Mouse (Mus musculus): Measurements from ENCODE around the gene Tmem50a. TPM values are rescaled to one million over a fixed set of nuclear protein-coding genes. Genes with fewer than 3 reads are reported as not detected.
A peak's percentile ranks its signal among the peaks of the same experiment; 100 is the strongest.

Tmem50a gene
- polyA plus RNA-seq, 1 experiment from 2014 or later, result 155 TPM

GRCm38 (mm10) chr4:134892096-134892495 is 22.7 kb downstream of the Tmem50a start:
- WGBS, result 73% methylated on average over 6 of the region's 6 CpGs
- no peak overlapping the region for H3K27ac ChIP-seq (ENCODE audit: low read length)
- no peak for ATAC-seq

GRCm38 (mm10) chr4:134884364-134884763 is 30.5 kb downstream of the Tmem50a start:
- H3K4me1 ChIP-seq (ENCODE audit: control insufficient read depth, insufficient read depth, low read length), result peaks cover 4% of the 10 kb centered on the region; the same call in 1 of the 2 replicates
- no peaks in the 10 kb centered on the region for H3K36me3 ChIP-seq (ENCODE audit: control insufficient read depth, insufficient read depth, low read length)
- 0 out of 2 replicates have a peak, but pooled peaks cover 2% of the 10 kb centered on the region for H3K27me3 ChIP-seq (replicated peaks; ENCODE audit: control insufficient read depth, insufficient read depth, low read length)
- no peak overlapping the region for H3K9ac ChIP-seq (ENCODE audit: low read depth, low read length)
- no peak overlapping the region for H3K4me3 ChIP-seq (ENCODE audit: low read length)
- WGBS, result 89% methylated on average over 4 of the region's 4 CpGs
- no peak overlapping the region for H3K27ac ChIP-seq (ENCODE audit: low read length)
- no peak for ATAC-seq
- H3K9me3 ChIP-seq (ENCODE audit: control insufficient read depth, low read length), result no peaks in the 10 kb centered on the region
- H3K4me2 ChIP-seq (ENCODE audit: low read depth, low read length), result no peak overlapping the region

More at GRCm38 (mm10) chr4:134892096-134892495, 22.7 kb downstream of the Tmem50a start:
- Histone ChIP-seq H3K9me3 (ENCODE audit: control insufficient read depth, low read length) (no peaks in the 10 kb centered on the region), H3K4me3 (ENCODE audit: low read length) (no peak overlapping the region), H3K4me1 (ENCODE audit: control insufficient read depth, insufficient read depth, low read length) (no peaks in the 10 kb centered on the region), H3K4me2 (ENCODE audit: low read depth, low read length) (no peak overlapping the region), H3K27me3 (replicated peaks; ENCODE audit: control insufficient read depth, insufficient read depth, low read length) (no peaks in the 10 kb centered on the region), H3K36me3 (ENCODE audit: control insufficient read depth, insufficient read depth, low read length) (no peaks in the 10 kb centered on the region), H3K9ac (ENCODE audit: low read depth, low read length) (no peak overlapping the region)

- H3K9ac ChIP-seq (ENCODE audit: low read depth, low read length), result no peak overlapping the region
- WGBS, result 81% methylated on average over 10 of the region's 10 CpGs
- H3K9me3 ChIP-seq (ENCODE audit: control insufficient read depth, low read length), result no peaks in the 10 kb centered on the region
- no peak overlapping the region for H3K27ac ChIP-seq (ENCODE audit: low read length)
- 0 out of 2 replicates have a peak, but pooled peaks cover 2% of the 10 kb centered on the region for H3K27me3 ChIP-seq (replicated peaks; ENCODE audit: control insufficient read depth, insufficient read depth, low read length)
- no peak overlapping the region for H3K4me2 ChIP-seq (ENCODE audit: low read depth, low read length)
- H3K36me3 ChIP-seq (ENCODE audit: control insufficient read depth, insufficient read depth, low read length), result no peaks in the 10 kb centered on the region
- H3K4me1 ChIP-seq (ENCODE audit: control insufficient read depth, insufficient read depth, low read length), result peaks cover 5% of the 10 kb centered on the region; the same call in 1 of the 2 replicates
- H3K4me3 ChIP-seq (ENCODE audit: low read length), result no peak overlapping the region
- no peak for ATAC-seq
Measured at GRCm38 (mm10) chr4:134883808-134884207, 31.0 kb downstream of the Tmem50a start.

- Histone ChIP-seq H3K9ac (ENCODE audit: low read depth, low read length) (no peak overlapping the region), H3K27me3 (replicated peaks; ENCODE audit: control insufficient read depth, insufficient read depth, low read length) (0 out of 2 replicates have a peak, but pooled peaks cover 2% of the 10 kb centered on the region), H3K4me2 (ENCODE audit: low read depth, low read length) (no peak overlapping the region), H3K9me3 (ENCODE audit: control insufficient read depth, low read length) (no peaks in the 10 kb centered on the region), H3K4me1 (ENCODE audit: control insufficient read depth, insufficient read depth, low read length) (peaks cover 5% of the 10 kb centered on the region; the same call in 1 of the 2 replicates), H3K27ac (ENCODE audit: low read length) (no peak overlapping the region), H3K36me3 (ENCODE audit: control insufficient read depth, insufficient read depth, low read length) (no peaks in the 10 kb centered on the region), H3K4me3 (ENCODE audit: low read length) (no peak overlapping the region)
- WGBS, result 33% methylated on average over 7 of the region's 7 CpGs
- ATAC-seq, result no peak
Measured at GRCm38 (mm10) chr4:134883266-134883665, 31.6 kb downstream of the Tmem50a start.

GRCm38 (mm10) chr4:134880041-134880440 is 34.8 kb downstream of the Tmem50a start:
- Histone ChIP-seq H3K4me1 (ENCODE audit: control insufficient read depth, insufficient read depth, low read length) (peaks cover 5% of the 10 kb centered on the region; the same call in 1 of the 2 replicates), H3K4me2 (ENCODE audit: low read depth, low read length) (peak overlapping the region; percentile 65; the same call in 1 of the 2 replicates), H3K36me3 (ENCODE audit: control insufficient read depth, insufficient read depth, low read length) (no peaks in the 10 kb centered on the region), H3K27ac (ENCODE audit: low read length) (no peak overlapping the region), H3K9me3 (ENCODE audit: control insufficient read depth, low read length) (no peaks in the 10 kb centered on the region), H3K4me3 (ENCODE audit: low read length) (no peak overlapping the region), H3K9ac (ENCODE audit: low read depth, low read length) (peak overlapping the region; percentile 27; the same call in 1 of the 2 replicates), H3K27me3 (replicated peaks; ENCODE audit: control insufficient read depth, insufficient read depth, low read length) (0 out of 2 replicates have a peak, but pooled peaks cover 2% of the 10 kb centered on the region)
- ATAC-seq, result no peak
- 34% methylated on average over 6 of the region's 6 CpGs for WGBS

- Histone ChIP-seq H3K4me1 (ENCODE audit: control insufficient read depth, insufficient read depth, low read length) (peaks cover 5% of the 10 kb centered on the region; the same call in 1 of the 2 replicates), H3K4me2 (ENCODE audit: low read depth, low read length) (peak overlapping the region; percentile 65), H3K9ac (ENCODE audit: low read depth, low read length) (peak overlapping the region; percentile 27; the same call in 1 of the 2 replicates), H3K27me3 (replicated peaks; ENCODE audit: control insufficient read depth, insufficient read depth, low read length) (0 out of 2 replicates have a peak, but pooled peaks cover 2% of the 10 kb centered on the region), H3K36me3 (ENCODE audit: control insufficient read depth, insufficient read depth, low read length) (no peaks in the 10 kb centered on the region), H3K4me3 (ENCODE audit: low read length) (peak overlapping the region; percentile 33), H3K9me3 (ENCODE audit: control insufficient read depth, low read length) (no peaks in the 10 kb centered on the region), H3K27ac (ENCODE audit: low read length) (no peak overlapping the region)
- peak; percentile 50 for ATAC-seq
- 4% methylated on average over 17 of the region's 17 CpGs for WGBS
Measured at GRCm38 (mm10) chr4:134879410-134879981, 35.3 kb downstream of the Tmem50a start.

GRCm38 (mm10) chr4:134876171-134876570 is 38.7 kb downstream of the Tmem50a start:
- H3K27ac ChIP-seq (ENCODE audit: low read length), result no peak overlapping the region
- H3K4me3 ChIP-seq (ENCODE audit: low read length), result no peak overlapping the region
- H3K9ac ChIP-seq (ENCODE audit: low read depth, low read length), result no peak overlapping the region
- no peak overlapping the region for H3K4me2 ChIP-seq (ENCODE audit: low read depth, low read length)
- WGBS, result 82% methylated on average over 9 of the region's 9 CpGs
- no peaks in the 10 kb centered on the region for H3K36me3 ChIP-seq (ENCODE audit: control insufficient read depth, insufficient read depth, low read length)
- H3K9me3 ChIP-seq (ENCODE audit: control insufficient read depth, low read length), result no peaks in the 10 kb centered on the region
- H3K4me1 ChIP-seq (ENCODE audit: control insufficient read depth, insufficient read depth, low read length), result peaks cover 5% of the 10 kb centered on the region; the same call in 1 of the 2 replicates
- 0 out of 2 replicates have a peak, but pooled peaks cover 2% of the 10 kb centered on the region for H3K27me3 ChIP-seq (replicated peaks; ENCODE audit: control insufficient read depth, insufficient read depth, low read length)
- no peak for ATAC-seq

- Histone ChIP-seq H3K27ac (ENCODE audit: low read length) (no peak overlapping the region), H3K27me3 (replicated peaks; ENCODE audit: control insufficient read depth, insufficient read depth, low read length) (peaks cover 2% of the 10 kb centered on the region; the same call in 1 of the 2 replicates), H3K4me2 (ENCODE audit: low read depth, low read length) (no peak overlapping the region), H3K36me3 (ENCODE audit: control insufficient read depth, insufficient read depth, low read length) (no peaks in the 10 kb centered on the region), H3K9ac (ENCODE audit: low read depth, low read length) (no peak overlapping the region), H3K4me1 (ENCODE audit: control insufficient read depth, insufficient read depth, low read length) (peaks cover 5% of the 10 kb centered on the region; the same call in 1 of the 2 replicates), H3K4me3 (ENCODE audit: low read length) (no peak overlapping the region), H3K9me3 (ENCODE audit: control insufficient read depth, low read length) (no peaks in the 10 kb centered on the region)
- 50% methylated on average over 2 of the region's 2 CpGs for WGBS
- no peak for ATAC-seq
Measured at GRCm38 (mm10) chr4:134871950-134872349, 42.9 kb downstream of the Tmem50a start.

GRCm38 (mm10) chr4:134871477-134871876 is 43.3 kb downstream of the Tmem50a start:
- no peak overlapping the region for H3K4me3 ChIP-seq (ENCODE audit: low read length)
- no peak overlapping the region for H3K27ac ChIP-seq (ENCODE audit: low read length)
- H3K27me3 ChIP-seq (replicated peaks; ENCODE audit: control insufficient read depth, insufficient read depth, low read length), result peaks cover 2% of the 10 kb centered on the region; the same call in 1 of the 2 replicates
- whole genome bisulfite sequencing, result 37% methylated on average over 4 of the region's 4 CpGs
- no peaks in the 10 kb centered on the region for H3K9me3 ChIP-seq (ENCODE audit: control insufficient read depth, low read length)
- no peak for ATAC-seq
- no peaks in the 10 kb centered on the region for H3K36me3 ChIP-seq (ENCODE audit: control insufficient read depth, insufficient read depth, low read length)
- H3K4me1 ChIP-seq (ENCODE audit: control insufficient read depth, insufficient read depth, low read length), result peaks cover 5% of the 10 kb centered on the region; the same call in 1 of the 2 replicates
- H3K4me2 ChIP-seq (ENCODE audit: low read depth, low read length), result no peak overlapping the region
- no peak overlapping the region for H3K9ac ChIP-seq (ENCODE audit: low read depth, low read length)

Measured in intestine, embryonic 16.5 days (tissue).